Mouse (Mus musculus): Measurements from ENCODE around the gene Ep400. TPM values are rescaled to one million over a fixed set of nuclear protein-coding genes. Genes with fewer than 3 reads are reported as not detected.

The Ep400 gene
- total RNA-seq, 2 experiments from 2014 or later, result 30.0 to 33.5 TPM

DNA sequence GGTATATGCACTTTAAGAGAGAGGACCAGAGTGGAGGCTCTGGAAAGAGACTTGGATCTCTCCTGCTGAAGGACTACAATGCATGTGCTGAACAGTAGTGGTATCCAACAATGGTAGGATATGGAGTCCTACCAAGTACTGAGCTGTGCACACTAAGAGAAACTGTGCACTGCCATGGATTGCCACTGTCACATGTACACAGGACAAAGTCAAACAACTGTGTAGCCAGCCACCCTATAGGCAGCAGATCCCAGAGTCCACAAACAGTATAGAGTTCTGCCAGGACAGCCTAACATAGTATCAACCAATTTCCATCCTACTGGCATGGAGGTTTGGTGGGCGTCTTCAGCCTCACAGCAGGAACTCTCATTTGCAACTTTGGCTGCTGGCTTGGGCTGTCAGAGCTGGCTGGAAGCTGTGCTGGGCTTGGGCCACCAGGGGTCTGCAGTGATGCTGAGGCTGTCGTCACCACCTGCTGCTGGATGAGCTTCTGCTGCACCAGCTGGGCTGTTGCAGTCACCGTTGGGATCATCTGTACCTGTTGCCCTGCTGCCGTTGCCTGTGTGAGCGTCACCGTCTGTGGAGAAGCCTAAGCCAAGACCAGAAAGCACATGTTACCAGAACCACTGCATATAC, 104.9 kb downstream of the Ep400 start:
- no peak for DNase-seq

GRCm38 (mm10) chr5:110664750-110665269, 105.7 kb downstream of the Ep400 start:
- DNase-seq, result no peak

DNA sequence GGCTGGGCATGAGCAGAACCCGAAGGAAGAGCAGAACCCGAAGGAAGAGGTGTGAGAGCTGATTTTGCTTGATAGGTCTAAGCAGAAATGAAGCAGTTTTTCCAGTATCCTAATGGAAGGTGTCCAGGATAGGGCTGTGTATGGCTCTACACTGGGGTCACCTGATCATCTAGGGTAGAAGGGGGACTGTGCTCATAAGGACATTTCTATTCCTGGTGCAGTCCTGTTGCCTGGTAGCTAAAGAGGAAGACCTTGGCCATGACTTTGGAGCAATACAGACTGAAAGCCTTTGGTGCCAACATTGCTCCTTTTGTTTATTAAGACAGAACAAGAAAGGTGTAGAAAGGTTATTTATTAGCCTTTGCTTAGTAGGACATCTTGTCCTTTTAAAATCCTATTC, 106.5 kb downstream of the Ep400 start:
- DNase-seq, result peak in 1 of 2 experiments; percentile 55

GRCm38 (mm10) chr5:110659682-110660081, 110.8 kb downstream of the Ep400 start:
- no peak for DNase-seq

DNA sequence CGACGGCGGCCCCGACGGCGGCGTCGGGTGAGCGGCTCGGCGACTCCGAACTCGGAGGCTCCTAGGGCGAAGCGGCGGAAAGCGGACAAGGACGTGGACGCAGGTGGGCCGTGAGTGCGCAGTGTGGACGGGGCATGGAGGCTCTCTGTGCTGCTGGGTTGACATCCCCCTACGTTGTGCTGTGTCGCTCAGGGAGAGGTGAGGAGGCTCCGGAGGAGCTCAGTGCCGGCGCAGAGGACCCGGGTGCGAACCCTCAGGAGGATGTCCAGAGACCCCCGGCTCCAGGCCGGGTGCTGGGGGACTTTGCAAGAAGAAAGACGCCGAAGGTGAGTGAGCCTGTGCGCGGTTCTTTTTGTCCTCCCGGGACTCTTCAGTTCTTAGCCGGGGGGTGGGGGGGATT, 116.8 kb downstream of the Ep400 start:
- DNase-seq, result no peak

GRCm38 (mm10) chr5:110652719-110653648, 117.5 kb downstream of the Ep400 start, which contains the start of the genes Noc4l and Ddx51:
Gene Noc4l, minus strand, starts transcription at chr5:110653417.
Gene Ddx51, plus strand, starts transcription at chr5:110653451.
- DNase-seq, result peak; percentile 93 to 95

GRCm38 (mm10) chr5:110646377-110646776, 124.1 kb downstream of the Ep400 start:
- no peak for DNase-seq

GRCm38 (mm10) chr5:110639459-110639858, 131.1 kb downstream of the Ep400 start:
- peak; percentile 72 to 84 for DNase-seq

DNA sequence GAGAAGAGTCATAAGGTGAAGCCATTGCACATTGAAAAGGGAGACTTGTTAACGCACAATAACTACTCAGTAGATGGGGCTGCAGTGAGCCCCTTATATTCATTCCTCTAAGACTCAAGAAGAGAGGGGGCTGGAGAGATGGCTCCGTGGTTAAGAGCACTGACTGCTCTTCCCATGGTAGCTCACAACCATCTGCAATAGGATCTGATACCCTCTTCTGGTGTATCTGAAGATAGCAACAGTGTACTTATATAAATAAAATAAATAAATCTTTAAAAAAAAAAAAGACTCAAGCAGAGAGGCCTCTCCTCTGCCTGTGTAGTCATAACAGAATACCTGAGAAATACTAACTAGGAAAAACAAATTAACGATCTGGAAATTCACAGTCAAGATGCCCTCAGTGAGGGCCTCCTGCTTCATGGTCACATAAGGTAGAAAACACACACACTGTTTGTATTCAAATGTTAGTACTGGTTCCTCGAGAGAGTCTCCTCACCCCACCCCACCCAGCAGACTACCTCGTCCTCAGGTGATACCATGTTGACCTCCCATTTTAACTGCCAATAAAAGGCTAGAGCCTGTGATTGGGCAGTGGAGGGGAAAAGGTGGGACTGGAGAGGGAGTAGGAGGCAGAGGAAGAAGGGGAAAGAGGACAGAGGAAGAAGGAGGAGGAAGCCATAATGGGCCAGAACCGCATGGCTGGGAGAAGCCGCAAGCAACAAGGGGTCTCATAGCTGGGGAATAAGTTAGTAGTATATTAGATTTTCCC, 132.0 kb downstream of the Ep400 start:
- no peak for DNase-seq

DNA sequence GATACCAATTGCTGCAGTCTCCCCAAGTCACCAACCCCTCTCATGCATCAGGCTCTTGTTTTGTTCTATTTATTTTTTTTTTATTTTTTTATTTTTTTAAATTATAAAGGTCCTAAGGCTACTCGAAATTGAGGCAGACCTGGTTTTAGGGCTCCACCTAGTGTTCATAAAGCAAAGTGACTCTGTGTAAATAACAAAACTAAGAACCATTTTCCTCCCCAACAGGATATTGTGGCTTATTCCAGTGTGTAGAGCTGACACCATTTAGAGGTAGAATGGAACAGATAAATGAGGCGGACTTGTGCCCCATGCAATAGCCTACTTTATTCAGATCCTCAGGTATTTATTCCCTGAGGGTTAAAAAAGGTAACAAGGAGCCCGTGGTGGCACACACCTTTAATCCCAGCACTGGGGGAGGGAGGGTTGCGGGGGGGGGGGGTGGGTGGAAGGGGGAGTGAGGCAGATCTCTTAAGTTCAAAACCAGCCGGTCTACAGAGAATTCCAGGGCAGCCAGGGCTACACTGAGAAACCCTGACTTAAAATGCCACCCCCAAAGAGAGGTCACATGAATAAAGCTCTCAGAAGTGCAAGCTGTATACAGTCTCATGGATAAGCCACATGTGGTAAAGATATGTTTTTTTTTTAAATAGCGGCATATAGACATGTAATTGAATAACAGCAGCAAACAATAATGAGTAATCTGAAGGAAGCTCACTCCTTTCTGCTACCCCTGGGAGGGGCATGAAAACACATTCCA, 134.4 kb downstream of the Ep400 start:
- DNase-seq, result peak in 1 of 2 experiments; percentile 42

GRCm38 (mm10) chr5:110629525-110630120, 140.9 kb downstream of the Ep400 start:
- no peak for DNase-seq

DNA sequence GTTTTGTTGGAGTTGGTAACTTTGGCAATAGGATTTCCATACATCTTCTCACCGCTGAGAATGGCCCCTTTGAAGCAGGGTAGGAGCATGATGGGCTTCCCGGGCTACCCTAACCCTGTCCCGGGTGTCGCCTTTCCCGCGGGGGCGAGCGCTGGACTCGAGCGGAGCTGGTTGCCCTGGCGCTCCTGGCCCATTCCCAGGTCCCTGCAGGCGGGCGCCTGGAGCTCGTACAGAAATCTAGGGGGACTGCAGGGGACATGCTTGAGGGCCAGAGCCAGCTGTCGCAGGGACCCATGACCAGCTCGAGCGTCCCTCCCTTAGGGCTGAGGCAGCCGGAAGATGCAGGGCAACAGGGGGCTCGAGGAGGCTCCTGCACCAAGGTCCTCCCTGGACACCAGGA, 142.4 kb downstream of the Ep400 start:
- DNase-seq, result no peak

DNA sequence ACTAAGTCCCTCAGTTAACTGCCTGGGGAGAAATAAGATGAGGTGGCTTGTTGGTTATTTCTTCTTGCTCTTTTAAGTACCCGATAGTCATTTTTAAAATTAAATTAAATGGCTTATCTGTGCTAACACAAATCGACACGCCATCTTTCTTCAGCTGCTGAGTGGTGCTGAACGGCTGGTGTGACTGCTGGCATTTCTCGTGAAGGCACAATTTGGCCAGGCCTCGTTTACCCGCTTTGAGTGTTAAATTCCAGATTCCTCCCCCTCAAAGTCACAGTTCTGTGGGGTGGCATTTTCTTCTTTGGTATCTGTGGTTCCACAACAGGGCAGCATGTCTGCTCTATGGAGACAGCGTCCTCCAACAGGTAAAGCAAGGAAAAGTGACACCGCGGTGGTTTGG, 143.2 kb downstream of the Ep400 start:
- no peak for DNase-seq

- DNase-seq, result no peak
Measured at GRCm38 (mm10) chr5:110624319-110624718, 146.2 kb downstream of the Ep400 start.

- no peak for DNase-seq
Measured at GRCm38 (mm10) chr5:110619226-110619625, 151.3 kb downstream of the Ep400 start.

Small RNA genes lying within 50 kb of the gene (microRNA-seq; reads per million reads assigned to microRNA genes)
- 0 reads per million in 2 experiments for gene Mir7026

Other genes with a start within 250 kb of the Ep400 start
- under 1 TPM in 1 of 2 experiments, not detected in 1; 0.13 TPM for gene Galnt9, start 226.4 kb downstream of the Ep400 start, total RNA-seq (2021)
- 10 to 100 TPM; 13.6 to 14.4 TPM for gene Noc4l, start 117.3 kb downstream of the Ep400 start, total RNA-seq (2021)
- gene Ddx51, start 117.3 kb downstream of the Ep400 start, total RNA-seq (2021), result 10 to 100 TPM in 1 of 2 experiments, 1 to 10 TPM in 1; 9.4 to 10.3 TPM
- 10 to 100 TPM; 23.2 to 23.8 TPM for gene Pus1, start 9.9 kb upstream of the Ep400 start, total RNA-seq (2021)
- 10 to 100 TPM; 66.3 to 78.1 TPM for gene Ulk1, start 39.4 kb upstream of the Ep400 start, total RNA-seq (2021)
- gene Hscb, start 69.1 kb upstream of the Ep400 start, total RNA-seq (2021), result 10 to 100 TPM; 16.4 to 21.0 TPM
- gene Chek2, start 69.3 kb upstream of the Ep400 start, total RNA-seq (2021), result 1 to 10 TPM; 2.1 to 2.3 TPM
- 10 to 100 TPM; 12.4 to 13.0 TPM for gene Ttc28, start 109.1 kb upstream of the Ep400 start, total RNA-seq (2021)